Mouse (Mus musculus): Measurements from ENCODE around the gene Acrbp. TPM values are rescaled to one million over a fixed set of nuclear protein-coding genes. Genes with fewer than 3 reads are reported as not detected.
A peak's percentile ranks its signal among the peaks of the same experiment; 100 is the strongest.

The Acrbp gene
- total RNA-seq, 2 experiments from 2014 or later = 2.0 to 2.4 TPM

DNA sequence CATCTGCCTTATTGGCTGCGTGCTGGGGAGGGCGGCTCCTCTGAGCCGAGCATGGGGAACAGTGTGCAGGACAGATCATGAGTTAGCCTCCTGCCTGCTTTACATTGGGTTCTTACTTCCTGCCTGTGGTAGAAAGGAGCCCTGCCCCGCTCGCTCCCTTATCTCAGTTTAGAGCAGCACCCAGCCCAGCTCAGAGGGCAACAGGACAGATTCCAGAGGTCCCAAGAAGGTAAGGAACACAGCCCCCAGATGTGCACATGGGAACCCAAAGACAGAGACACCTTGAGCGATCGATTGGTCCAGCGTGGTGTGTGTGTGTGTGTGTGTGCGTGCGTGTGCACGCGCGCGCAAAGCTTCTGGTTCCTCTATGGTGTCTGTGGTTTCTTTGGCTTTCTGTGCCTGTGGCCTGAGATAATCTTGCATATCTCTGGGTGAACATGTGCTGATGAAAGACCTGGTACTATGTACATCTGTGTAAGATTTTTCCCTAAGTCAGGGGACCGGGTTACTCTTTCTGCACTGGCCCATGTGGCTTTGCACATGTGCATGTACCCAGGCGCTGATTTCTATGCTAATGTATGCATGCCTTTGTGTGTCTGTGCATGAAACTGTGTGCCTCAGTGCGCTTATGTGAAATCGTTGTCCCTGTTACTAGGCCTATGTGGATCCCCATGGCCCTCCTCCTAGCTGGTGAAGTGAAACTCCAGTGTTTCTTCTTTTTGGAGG lies 21.8 kb downstream of the Acrbp start:
- no peak for DNase-seq (ENCODE audit: low spot score)

GRCm38 (mm10) chr6:125071896-125072279 lies 22.4 kb downstream of the Acrbp start:
- DNase-seq (ENCODE audit: low spot score) = no peak

- no peak for DNase-seq (ENCODE audit: low spot score)
Observed at GRCm38 (mm10) chr6:125073825-125074224, 24.3 kb downstream of the Acrbp start.

DNA sequence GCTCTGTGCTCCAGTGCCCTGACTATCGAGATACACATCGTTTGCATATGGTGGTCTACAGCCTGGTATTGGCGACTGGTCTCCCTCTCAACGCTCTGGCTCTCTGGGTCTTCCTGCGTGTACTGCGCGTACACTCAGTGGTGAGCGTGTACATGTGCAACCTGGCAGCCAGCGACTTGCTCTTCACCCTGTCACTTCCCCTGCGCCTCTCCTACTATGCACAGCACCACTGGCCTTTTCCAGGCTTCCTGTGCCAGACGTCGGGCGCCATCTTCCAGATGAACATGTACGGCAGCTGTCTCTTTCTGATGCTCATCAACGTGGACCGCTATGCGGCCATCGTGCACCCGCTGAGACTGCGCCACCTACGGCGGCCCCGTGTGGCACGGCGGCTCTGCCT lies 31.9 kb downstream of the Acrbp start:
- DNase-seq (ENCODE audit: low spot score) = no peak

GRCm38 (mm10) chr6:125081797-125082560 lies 32.5 kb downstream of the Acrbp start:
- DNase-seq (ENCODE audit: low spot score) = peak; percentile 89

- DNase-seq (ENCODE audit: low spot score) = no peak
Observed at GRCm38 (mm10) chr6:125082801-125083386, 33.4 kb downstream of the Acrbp start.

DNA sequence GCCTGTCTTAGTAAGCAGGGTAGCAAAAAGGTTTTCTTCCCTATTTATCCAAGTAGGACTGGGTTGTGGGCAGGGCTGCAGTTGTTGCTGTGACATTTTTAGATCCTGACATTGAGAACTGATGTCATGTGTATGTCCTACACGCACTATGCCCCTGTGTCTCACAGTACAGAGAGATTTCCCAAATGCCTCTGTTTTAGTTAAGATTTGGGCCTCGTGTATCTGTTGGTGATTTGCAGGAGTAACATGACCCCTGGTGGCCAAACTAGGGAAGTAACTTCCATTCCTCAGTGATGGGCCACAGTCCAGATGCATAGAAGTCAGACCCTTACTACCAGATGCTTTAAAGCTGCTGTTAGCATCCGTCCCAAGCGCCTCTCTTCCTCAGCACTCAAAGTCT lies 34.9 kb downstream of the Acrbp start:
- peak; percentile 69 for DNase-seq (ENCODE audit: low spot score)

GRCm38 (mm10) chr6:125087937-125088336 lies 38.4 kb downstream of the Acrbp start:
- DNase-seq (ENCODE audit: low spot score) = no peak

GRCm38 (mm10) chr6:125088561-125089321 lies 39.3 kb downstream of the Acrbp start:
- peak; percentile 71 for DNase-seq (ENCODE audit: low spot score)

DNA sequence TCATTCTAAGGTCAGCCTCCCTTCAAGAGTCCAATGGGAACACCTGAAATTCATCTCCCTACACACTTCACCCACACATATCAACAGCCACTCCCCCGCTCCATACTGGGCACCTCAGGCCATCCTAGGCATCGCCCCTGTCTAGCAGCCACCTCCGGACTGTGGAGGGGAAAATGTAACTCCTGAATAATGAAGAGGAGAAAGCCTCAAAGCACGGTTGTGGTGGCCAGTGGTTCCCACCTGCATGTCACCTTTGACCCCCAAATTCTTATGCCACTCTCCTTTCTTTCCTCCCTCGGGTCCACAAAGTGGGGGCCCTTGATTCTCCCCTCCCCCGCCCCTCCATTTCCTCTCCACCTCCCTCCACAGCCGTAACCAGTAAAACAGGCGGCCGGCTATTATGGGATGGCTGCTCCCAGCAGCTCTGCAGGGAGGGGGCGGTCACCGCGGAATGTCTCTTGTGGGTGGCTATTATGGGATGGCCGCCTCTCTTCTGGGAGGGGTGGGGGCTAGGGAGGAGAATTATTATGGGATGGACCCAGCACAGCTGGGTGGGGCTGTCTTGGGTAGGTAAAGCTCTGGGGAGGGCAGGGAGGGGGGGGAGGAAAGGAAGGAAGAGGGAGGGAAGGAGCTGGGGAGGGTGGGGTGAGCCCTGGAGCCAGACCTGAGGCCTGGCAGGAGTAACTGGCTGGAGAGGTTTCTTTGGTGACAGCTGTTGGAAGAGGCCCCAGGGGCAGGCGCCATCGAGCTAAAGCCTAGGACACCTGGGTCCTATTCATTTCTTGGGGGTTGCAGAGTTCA lies 40.2 kb downstream of the Acrbp start:
- DNase-seq (ENCODE audit: low spot score) = peak; percentile 70

DNA sequence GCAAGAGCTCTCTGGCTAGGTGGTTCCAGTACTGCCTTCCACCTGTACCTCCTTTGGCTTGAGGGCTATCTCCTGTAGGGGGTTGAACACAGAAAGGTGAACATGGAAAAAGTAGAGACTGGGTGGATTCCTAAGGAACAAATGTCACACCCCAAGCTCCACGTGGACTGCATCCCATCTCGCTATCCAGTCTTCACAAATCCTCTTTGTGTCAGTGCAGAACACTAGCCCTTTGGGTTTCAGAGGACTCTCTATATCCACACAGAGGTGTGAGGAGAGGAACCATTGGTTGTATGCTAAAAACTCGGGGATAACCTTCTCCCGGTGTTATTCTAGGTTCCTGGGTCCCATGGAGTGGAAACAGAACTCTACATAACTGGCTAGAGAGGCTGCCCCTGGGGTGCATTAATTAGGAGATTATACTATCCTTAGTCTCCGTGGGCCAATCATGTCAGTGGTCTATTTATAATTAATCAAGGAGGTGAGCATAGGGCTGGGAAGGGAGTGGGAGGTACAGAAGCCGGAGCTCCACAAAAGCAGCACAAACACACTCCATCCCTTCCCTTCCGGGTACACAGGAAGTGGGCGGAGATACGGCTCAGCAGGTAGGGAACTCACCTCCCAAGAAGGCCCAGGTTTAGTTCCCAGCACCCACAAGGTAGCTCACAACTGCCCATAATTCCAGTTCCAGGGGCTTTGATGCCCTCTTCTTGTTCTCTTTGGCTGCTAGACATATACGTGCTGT lies 41.0 kb downstream of the Acrbp start:
- DNase-seq (ENCODE audit: low spot score) = no peak

DNA sequence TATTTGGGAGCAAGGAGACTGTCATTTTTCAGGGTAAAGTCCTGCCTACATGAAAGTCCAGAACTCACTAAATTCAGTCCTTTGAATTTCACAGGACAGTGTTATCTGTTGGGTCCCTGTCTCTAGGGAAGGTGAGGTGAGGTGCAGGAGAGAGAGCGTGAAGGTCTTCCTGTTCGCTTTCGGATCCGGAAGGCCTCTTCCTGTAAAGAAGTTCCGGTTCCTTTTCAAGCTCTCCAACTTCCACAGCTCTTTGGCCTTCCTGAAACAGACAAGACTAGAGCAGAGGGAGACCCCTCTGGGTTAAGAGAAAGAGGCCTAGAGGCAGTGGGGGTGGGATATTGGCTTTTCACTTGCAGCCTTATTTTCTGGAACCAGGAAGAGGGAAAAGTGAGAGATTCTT lies 42.9 kb downstream of the Acrbp start:
- no peak for DNase-seq (ENCODE audit: low spot score)

GRCm38 (mm10) chr6:125094843-125095242 lies 45.4 kb downstream of the Acrbp start:
- DNase-seq (ENCODE audit: low spot score) = no peak

- DNase-seq (ENCODE audit: low spot score) = peak; percentile 88
Observed at GRCm38 (mm10) chr6:125095391-125096278, 46.1 kb downstream of the Acrbp start, which contains the start of gene Chd4. Gene Chd4, plus strand, starts transcription at chr6:125095981.

DNA sequence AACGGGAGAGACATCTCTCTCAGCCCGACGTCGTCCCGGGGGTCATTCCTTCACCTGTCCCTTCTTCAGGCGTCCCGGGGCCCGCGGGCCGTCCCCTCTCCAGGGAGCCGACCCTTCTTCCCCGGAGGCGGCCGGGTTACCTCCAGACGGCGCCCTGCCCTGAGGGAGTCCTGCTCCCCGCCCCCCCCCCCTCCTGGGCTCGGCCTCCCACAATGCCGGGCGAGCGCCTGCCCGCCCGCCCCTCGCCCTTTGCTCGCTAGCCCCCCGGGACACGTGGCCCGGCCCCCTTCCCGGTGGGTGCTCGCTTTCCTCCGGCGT lies 46.7 kb downstream of the Acrbp start:
- DNase-seq (ENCODE audit: low spot score) = no peak

DNA sequence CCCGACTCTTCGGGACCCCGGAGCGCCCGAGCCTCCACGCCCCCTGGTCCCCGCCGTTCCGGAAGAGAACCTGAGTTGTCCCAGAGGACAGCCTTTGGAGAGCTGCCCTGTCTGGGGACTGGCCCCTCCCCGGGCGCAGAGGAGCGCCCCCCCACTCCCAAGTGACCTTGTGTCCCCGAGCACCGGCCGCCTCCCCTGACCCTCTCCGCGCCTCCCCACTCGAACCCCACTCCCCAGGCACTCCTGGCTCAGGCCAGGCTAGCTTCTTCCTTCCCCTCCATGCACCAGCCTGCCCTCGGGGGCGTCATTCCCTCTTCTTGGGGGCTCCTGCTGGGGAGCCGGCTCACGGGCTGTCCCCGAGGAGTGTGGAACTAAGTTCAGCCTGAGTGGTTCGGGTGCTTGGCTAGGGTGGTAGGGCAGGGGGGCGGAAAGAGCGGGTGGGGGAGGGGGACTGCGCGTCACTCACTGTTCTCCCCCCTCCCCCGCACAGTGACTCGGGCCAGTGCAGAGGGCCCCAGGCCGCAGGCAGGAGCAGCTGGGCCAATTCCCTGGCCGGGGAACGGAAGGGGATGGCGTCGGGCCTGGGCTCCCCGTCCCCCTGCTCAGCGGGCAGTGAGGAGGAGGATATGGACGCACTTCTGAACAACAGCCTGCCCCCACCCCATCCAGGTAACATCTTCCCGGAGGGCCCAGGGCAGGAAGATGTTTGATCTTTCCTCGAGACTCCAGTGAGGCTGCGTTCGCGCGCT lies 47.3 kb downstream of the Acrbp start:
- DNase-seq (ENCODE audit: low spot score) = peak; percentile 64

GRCm38 (mm10) chr6:125097346-125097689 lies 47.8 kb downstream of the Acrbp start:
- no peak for DNase-seq (ENCODE audit: low spot score)

- no peak for DNase-seq (ENCODE audit: low spot score)
Observed at GRCm38 (mm10) chr6:125097951-125098350, 48.5 kb downstream of the Acrbp start.

GRCm38 (mm10) chr6:125098513-125098912 lies 49.0 kb downstream of the Acrbp start:
- DNase-seq (ENCODE audit: low spot score) = no peak

All from gastrocnemius, adult 18-20 months (tissue).